Mouse (Mus musculus) embryonic facial prominence, embryonic 12.5 days (tissue): ENCODE measurements around the gene Dpy30. TPM values are rescaled to one million over a fixed set of nuclear protein-coding genes. Genes with fewer than 3 reads are reported as not detected.
A peak's percentile ranks its signal among the peaks of the same experiment; 100 is the strongest.
"Not testable (repeated sequence)": the region's sequence is repeated elsewhere in the genome, so short reads cannot be mapped to it uniquely, and the experiment has no call there.

Source experiments
- ATAC-seq: fragments of 200-750 bp; cut with Nextera tagmentation; 2 replicates; pipeline ENCODE4 v1.8.0; 2017; ENCODE audit not compliant: insufficient number of reproducible peaks, insufficient read depth, low FRiP score, low TSS enrichment
- H3K27ac ChIP-seq: fragments of 300-500 bp; sonication (generic); 2 replicates; pipeline ENCODE4 v1.5.1; 2016; ENCODE audit warnings: mild to moderate bottlenecking
- H3K27me3 ChIP-seq: fragments of 300-500 bp; sonication (generic); 2 replicates; pipeline ENCODE4 v1.6.1; 2016; ENCODE audit warnings: mild to moderate bottlenecking, moderate library complexity
- H3K36me3 ChIP-seq: fragments of 300-500 bp; sonication (generic); 2 replicates; pipeline ENCODE4 v1.6.1; 2016; ENCODE audit warnings: mild to moderate bottlenecking
- H3K4me1 ChIP-seq: fragments of 300-500 bp; sonication (generic); 2 replicates; pipeline ENCODE4 v1.6.1; 2016
- H3K4me2 ChIP-seq: fragments of 300-500 bp; sonication (generic); replicated peaks from 2 replicates; pipeline ENCODE4 v1.6.1; 2016; ENCODE audit warnings: mild to moderate bottlenecking, moderate library complexity
- H3K4me3 ChIP-seq: fragments of 300-500 bp; sonication (generic); 2 replicates; pipeline ENCODE4 v1.5.1; 2016; ENCODE audit warnings: mild to moderate bottlenecking
- H3K9ac ChIP-seq: fragments of 300-500 bp; sonication (generic); 2 replicates; pipeline ENCODE4 v1.6.1; 2016; ENCODE audit warnings: mild to moderate bottlenecking, moderate library complexity
- H3K9me3 ChIP-seq: fragments of 300-500 bp; sonication (generic); 2 replicates; pipeline ENCODE4 v1.6.1; 2016; ENCODE audit warnings: mild to moderate bottlenecking, moderate library complexity
- WGBS: fragments of 180-500 bp; shearing (Covaris S2); methylation state at CpG from one replicate; pipeline ENCODE4 v1.1.7; 2016; 5-methylcytosine and 5-hydroxymethylcytosine counted together
- polyA plus RNA-seq: library from polyadenylated mRNA; unstranded; fragments of >200 nt; fragmentation: Nextera tagmentation; extraction: Ambion mirVana; gene quantifications from 2 replicates; pipeline ENCODE4 v1.2.1, GENCODE M21; 2016

The Dpy30 gene
- polyA plus RNA-seq, 1 experiment from 2014 or later: 233 TPM

GRCm38 (mm10) chr17:74315445-74316308 is 8.1 kb downstream of the Dpy30 start:
- Histone ChIP-seq H3K4me2 (peak overlapping the region; percentile 65), H3K9ac (peak overlapping the region; percentile 69), H3K4me3 (peak overlapping the region; percentile 63), H3K27me3 (no peaks in the 10 kb centered on the region), H3K9me3 (no peaks in the 10 kb centered on the region), H3K36me3 (peaks cover 14% of the 10 kb centered on the region), H3K4me1 (peaks cover 11% of the 10 kb centered on the region; the same call in 1 of the 2 replicates), H3K27ac (peak overlapping the region; percentile 88)
- ATAC-seq: peak; percentile 79
- under 1% methylated on average over 45 of the region's 45 CpGs for WGBS

GRCm38 (mm10) chr17:74306021-74306420 is 17.7 kb downstream of the Dpy30 start:
- Histone ChIP-seq H3K4me2 (no peak overlapping the region), H3K27me3 (no peaks in the 10 kb centered on the region), H3K9ac (no peak overlapping the region), H3K36me3 (peaks cover 67% of the 10 kb centered on the region), H3K9me3 (no peaks in the 10 kb centered on the region), H3K27ac (no peak overlapping the region), H3K4me3 (no peak overlapping the region), H3K4me1 (no peaks in the 10 kb centered on the region)
- WGBS: 93% methylated on average over 1 of the region's 1 CpGs
- no peak for ATAC-seq

- no peak overlapping the region for H3K4me3 ChIP-seq
- no peaks in the 10 kb centered on the region for H3K27me3 ChIP-seq
- no peak overlapping the region for H3K4me2 ChIP-seq
- H3K9ac ChIP-seq: no peak overlapping the region
- H3K36me3 ChIP-seq: peaks cover 68% of the 10 kb centered on the region
- H3K27ac ChIP-seq: no peak overlapping the region
- no peaks in the 10 kb centered on the region for H3K9me3 ChIP-seq
- no peak for ATAC-seq
- H3K4me1 ChIP-seq: no peaks in the 10 kb centered on the region
- 85% methylated on average over 4 of the region's 4 CpGs for WGBS
Measured at GRCm38 (mm10) chr17:74305616-74306015, 18.1 kb downstream of the Dpy30 start.

- Histone ChIP-seq H3K36me3 (peaks cover 60% of the 10 kb centered on the region), H3K4me1 (no peaks in the 10 kb centered on the region), H3K9me3 (no peaks in the 10 kb centered on the region), H3K9ac (no peak overlapping the region), H3K4me3 (no peak overlapping the region), H3K27ac (no peak overlapping the region), H3K4me2 (no peak overlapping the region), H3K27me3 (no peaks in the 10 kb centered on the region)
- ATAC-seq: no peak
- 90% methylated on average over 4 of the region's 4 CpGs for WGBS
Measured at GRCm38 (mm10) chr17:74304060-74304459, 19.7 kb downstream of the Dpy30 start.

- WGBS: 92% methylated on average over 5 of the region's 5 CpGs
- no peak overlapping the region for H3K4me3 ChIP-seq
- no peaks in the 10 kb centered on the region for H3K4me1 ChIP-seq
- no peak overlapping the region for H3K27ac ChIP-seq
- H3K9me3 ChIP-seq: no peaks in the 10 kb centered on the region
- peaks cover 36% of the 10 kb centered on the region for H3K36me3 ChIP-seq
- H3K9ac ChIP-seq: no peak overlapping the region
- H3K4me2 ChIP-seq: no peak overlapping the region
- ATAC-seq: no peak
- H3K27me3 ChIP-seq: no peaks in the 10 kb centered on the region
Measured at GRCm38 (mm10) chr17:74300089-74300488, 23.7 kb downstream of the Dpy30 start.

- not testable (repeated sequence) for H3K27me3 ChIP-seq, ATAC-seq, H3K4me1 ChIP-seq, H3K27ac ChIP-seq, H3K4me3 ChIP-seq, H3K9ac ChIP-seq, H3K9me3 ChIP-seq, H3K4me2 ChIP-seq
- WGBS: 84% methylated on average over 5 of the region's 5 CpGs
- H3K36me3 ChIP-seq: peaks cover 23% of the 10 kb centered on the region
Measured at GRCm38 (mm10) chr17:74296991-74297390, 26.8 kb downstream of the Dpy30 start.

- H3K27me3 ChIP-seq: no peaks in the 10 kb centered on the region
- peaks cover 17% of the 10 kb centered on the region for H3K36me3 ChIP-seq
- no peaks in the 10 kb centered on the region for H3K9me3 ChIP-seq
- 38% methylated on average over 11 of the region's 11 CpGs for WGBS
- ATAC-seq: no peak
- peak overlapping the region; percentile 56 for H3K4me2 ChIP-seq
- peaks cover 8% of the 10 kb centered on the region for H3K4me1 ChIP-seq
- H3K9ac ChIP-seq: peak overlapping the region; percentile 96
- peak overlapping the region; percentile 93 for H3K4me3 ChIP-seq
- H3K27ac ChIP-seq: peak overlapping the region; percentile 99
Measured at GRCm38 (mm10) chr17:74296076-74296823, 27.5 kb downstream of the Dpy30 start.

GRCm38 (mm10) chr17:74295026-74295970 is 28.4 kb downstream of the Dpy30 start, which contains the start of gene Memo1:
Gene Memo1, minus strand, starts transcription at chr17:74295521.
- peaks cover 13% of the 10 kb centered on the region for H3K4me1 ChIP-seq
- under 1% methylated on average over 55 of the region's 110 CpGs for WGBS
- H3K9me3 ChIP-seq: no peaks in the 10 kb centered on the region
- H3K27ac ChIP-seq: peak within 1 kb of the TSS; percentile 99
- H3K27me3 ChIP-seq: no peaks in the 10 kb centered on the region
- H3K4me3 ChIP-seq: peak within 1 kb of the TSS; percentile 93
- peak within 1 kb of the TSS; percentile 71 for H3K4me2 ChIP-seq
- peaks cover 10% of the 10 kb centered on the region for H3K36me3 ChIP-seq
- H3K9ac ChIP-seq: peak within 1 kb of the TSS; percentile 96
- peak; percentile 94 for ATAC-seq

- Histone ChIP-seq H3K9ac (peak overlapping the region; percentile 96), H3K4me2 (peak overlapping the region; percentile 71)
Measured at GRCm38 (mm10) chr17:74294426-74295025, 29.2 kb downstream of the Dpy30 start.

GRCm38 (mm10) chr17:74293687-74294425 is 29.9 kb downstream of the Dpy30 start:
- no peak for ATAC-seq
- WGBS: under 1% methylated on average over 18 of the region's 18 CpGs
- H3K27me3 ChIP-seq: no peaks in the 10 kb centered on the region

More at GRCm38 (mm10) chr17:74294426-74295025, 29.2 kb downstream of the Dpy30 start:
- under 1% methylated on average over 61 of the region's 80 CpGs for WGBS
- peaks cover 13% of the 10 kb centered on the region for H3K4me1 ChIP-seq
- ATAC-seq: peak; percentile 81
- peak overlapping the region; percentile 93 for H3K4me3 ChIP-seq
- no peaks in the 10 kb centered on the region for H3K9me3 ChIP-seq
- no peaks in the 10 kb centered on the region for H3K27me3 ChIP-seq
- H3K36me3 ChIP-seq: 0 out of 2 replicates have a peak, but pooled peaks cover 6% of the 10 kb centered on the region
- H3K27ac ChIP-seq: peak overlapping the region; percentile 99

More at GRCm38 (mm10) chr17:74293687-74294425, 29.9 kb downstream of the Dpy30 start:
- H3K4me1 ChIP-seq: peaks cover 13% of the 10 kb centered on the region
- H3K9me3 ChIP-seq: no peaks in the 10 kb centered on the region
- peak overlapping the region; percentile 99 for H3K27ac ChIP-seq
- H3K4me3 ChIP-seq: peak overlapping the region; percentile 93
- peak overlapping the region; percentile 71 for H3K4me2 ChIP-seq
- H3K9ac ChIP-seq: peak overlapping the region; percentile 96
- peaks cover 6% of the 10 kb centered on the region; the same call in 1 of the 2 replicates for H3K36me3 ChIP-seq
